Mouse (Mus musculus) T-helper 17 cell (primary cell): Measurements from ENCODE around the gene Igfbp4.

ENCODE experiments used
- in situ Hi-C, 2 experiments: fragments of 300-600 bp; cut with MboI, MseI; formaldehyde crosslinking; loops; 1 replicate in 1 of 2; 2 replicates in 1 of 2; pipeline ENCODE4 v1.15.1; 2025; ENCODE audit warnings: high pct_unique_total_duplicates in 2 of 2

Gene Igfbp4

GRCm38 (mm10) chr11:99040346-99040974, 584 bp upstream of the Igfbp4 start:
- in situ Hi-C loops: loop anchor here (5.0 kb wide), 2 partner anchors 82 to 107 kb away; no protein-coding TSS in a partner anchor

GRCm38 (mm10) chr11:99041841-99042780, 1.1 kb downstream of the Igfbp4 start:
- in situ Hi-C loops: loop anchor here (5.0 kb wide), 2 partner anchors 80 to 105 kb away; no protein-coding TSS in a partner anchor

- in situ Hi-C loops: loop anchor here (5.0 kb wide), 2 partner anchors 79 to 104 kb away; no protein-coding TSS in a partner anchor
Measured at GRCm38 (mm10) chr11:99042834-99043431, 1.9 kb downstream of the Igfbp4 start.

- in situ Hi-C loops: loop anchor here (5.0 kb wide), 2 partner anchors 79 to 104 kb away; no protein-coding TSS in a partner anchor
Measured at GRCm38 (mm10) chr11:99043632-99044031, 2.6 kb downstream of the Igfbp4 start.

- in situ Hi-C loops: loop anchor here (5.0 kb wide), 2 partner anchors 78 to 103 kb away; no protein-coding TSS in a partner anchor
Measured at GRCm38 (mm10) chr11:99044306-99044705, 3.3 kb downstream of the Igfbp4 start.

- in situ Hi-C loops: loop anchor here in 1 of 2 experiments (5.0 kb wide), 1 partner anchor 52 kb away; no protein-coding TSS in a partner anchor
Measured at GRCm38 (mm10) chr11:99045159-99045889, 4.3 kb downstream of the Igfbp4 start.

GRCm38 (mm10) chr11:99047120-99047519, 6.1 kb downstream of the Igfbp4 start:
- in situ Hi-C loops: loop anchor here in 1 of 2 experiments (5.0 kb wide), 1 partner anchor 50 kb away; no protein-coding TSS in a partner anchor

GRCm38 (mm10) chr11:99047643-99048042, 6.6 kb downstream of the Igfbp4 start:
- in situ Hi-C loops: loop anchor here in 1 of 2 experiments (5.0 kb wide), 1 partner anchor 50 kb away; no protein-coding TSS in a partner anchor

- in situ Hi-C loops: loop anchor here in 1 of 2 experiments (5.0 kb wide), 1 partner anchor 227 kb away; no protein-coding TSS in a partner anchor
Measured at GRCm38 (mm10) chr11:99055143-99055542, 14.1 kb downstream of the Igfbp4 start.

GRCm38 (mm10) chr11:99055571-99056452, 14.8 kb downstream of the Igfbp4 start:
- in situ Hi-C loops: loop anchor here in 1 of 2 experiments (5.0 kb wide), 1 partner anchor 226 kb away; no protein-coding TSS in a partner anchor

- in situ Hi-C loops: no loop called here
Measured at GRCm38 (mm10) chr11:99060435-99060834, 19.4 kb downstream of the Igfbp4 start.

- in situ Hi-C loops: no loop called here
Measured at GRCm38 (mm10) chr11:99062661-99063060, 21.6 kb downstream of the Igfbp4 start.

- in situ Hi-C loops: no loop called here
Measured at GRCm38 (mm10) chr11:99063406-99064131, 22.5 kb downstream of the Igfbp4 start.

- in situ Hi-C loops: no loop called here
Measured at GRCm38 (mm10) chr11:99065353-99065752, 24.3 kb downstream of the Igfbp4 start.

- in situ Hi-C loops: no loop called here
Measured at GRCm38 (mm10) chr11:99065979-99066378, 24.9 kb downstream of the Igfbp4 start.

GRCm38 (mm10) chr11:99067591-99067990, 26.5 kb downstream of the Igfbp4 start:
- in situ Hi-C loops: no loop called here

- in situ Hi-C loops: no loop called here
Measured at GRCm38 (mm10) chr11:99068455-99068854, 27.4 kb downstream of the Igfbp4 start.

- in situ Hi-C loops: no loop called here
Measured at GRCm38 (mm10) chr11:99071866-99072265, 30.8 kb downstream of the Igfbp4 start.

GRCm38 (mm10) chr11:99073781-99074180, 32.7 kb downstream of the Igfbp4 start:
- in situ Hi-C loops: no loop called here
